Mouse (Mus musculus) bone marrow, adult 2 months (tissue): ENCODE results near the gene Gatad1. TPM values are rescaled to one million over a fixed set of nuclear protein-coding genes. Genes with fewer than 3 reads are reported as not detected.
"Not testable (repeated sequence)": the region's sequence is repeated elsewhere in the genome, so short reads cannot be mapped to it uniquely, and the experiment has no call there.

Experiments used
- H3K27ac ChIP-seq: fragments of 200-500 bp; 2 replicates; pipeline ENCODE4 v1.5.1; 2012; ENCODE audit warnings: low read depth, mild to moderate bottlenecking, control low read depth, inconsistent platforms, low read length; ENCODE audit not compliant: control insufficient read depth, poor library complexity, insufficient read depth
- H3K4me1 ChIP-seq: fragments of 200-500 bp; 2 replicates; pipeline ENCODE4 v1.6.1; 2011; ENCODE audit warnings: low read length; ENCODE audit not compliant: control insufficient read depth, insufficient read depth
- H3K4me3 ChIP-seq: fragments of 200-500 bp; replicated peaks from 2 replicates; pipeline ENCODE3; 2011; ENCODE audit warnings: mild to moderate bottlenecking, low read depth, low read length, control low read depth; ENCODE audit not compliant: control insufficient read depth
- CTCF ChIP-seq: fragments of 200-500 bp; IDR thresholded peaks from 2 replicates; pipeline ENCODE4 v1.5.1; 2011; ENCODE audit warnings: low read length, control low read depth; ENCODE audit not compliant: control insufficient read depth, insufficient read depth
- POLR2A ChIP-seq: fragments of 200-500 bp; IDR thresholded peaks from 2 replicates; pipeline ENCODE4 v1.6.1; 2011; ENCODE audit warnings: low read depth, mild to moderate bottlenecking, control low read depth, low read length, borderline replicate concordance; ENCODE audit not compliant: control insufficient read depth
- WGBS: fragments of 180-500 bp; shearing (Covaris S2); methylation state at CpG from one replicate; pipeline ENCODE4 v1.1.7; 2018; 5-methylcytosine and 5-hydroxymethylcytosine counted together
- polyA plus RNA-seq: library from polyadenylated mRNA; stranded (reverse); fragments of >200 nt; gene quantifications from 2 replicates; pipeline ENCODE4 v1.2.4, GENCODE M21; 2011; ENCODE audit warnings: low replicate concordance; ENCODE audit not compliant: missing spikeins, insufficient read depth, insufficient read length

Gene Gatad1
- polyA plus RNA-seq, 1 experiment: 62.7 TPM

DNA sequence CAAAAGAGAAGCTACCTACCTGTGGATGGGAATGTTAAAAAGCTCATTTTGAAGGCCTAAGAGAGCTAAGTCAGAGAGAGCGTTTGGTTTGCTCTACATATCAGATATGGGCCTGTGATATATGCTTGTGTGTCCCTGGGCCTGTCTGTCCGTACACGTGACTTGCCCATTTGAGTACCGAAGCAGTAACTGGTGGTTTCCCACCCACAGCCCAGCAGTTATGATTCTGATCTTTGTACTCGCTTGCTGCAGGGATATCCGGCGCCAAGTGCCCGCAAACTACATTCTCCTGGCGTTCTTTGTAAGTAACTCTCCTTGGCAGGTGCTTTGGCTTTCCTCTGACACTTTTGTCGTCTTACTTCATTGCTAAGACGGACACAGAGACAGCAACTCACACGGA lies 9.6 kb upstream of the Gatad1 start:
- TF ChIP-seq POLR2A (no peak), CTCF (no peak)
- Histone ChIP-seq H3K27ac (no peak overlapping the region), H3K4me3 (no peak overlapping the region), H3K4me1 (no peaks in the 10 kb centered on the region; the same call in 1 of the 2 replicates)
- 54% methylated on average over 12 of the region's 12 CpGs for WGBS

DNA sequence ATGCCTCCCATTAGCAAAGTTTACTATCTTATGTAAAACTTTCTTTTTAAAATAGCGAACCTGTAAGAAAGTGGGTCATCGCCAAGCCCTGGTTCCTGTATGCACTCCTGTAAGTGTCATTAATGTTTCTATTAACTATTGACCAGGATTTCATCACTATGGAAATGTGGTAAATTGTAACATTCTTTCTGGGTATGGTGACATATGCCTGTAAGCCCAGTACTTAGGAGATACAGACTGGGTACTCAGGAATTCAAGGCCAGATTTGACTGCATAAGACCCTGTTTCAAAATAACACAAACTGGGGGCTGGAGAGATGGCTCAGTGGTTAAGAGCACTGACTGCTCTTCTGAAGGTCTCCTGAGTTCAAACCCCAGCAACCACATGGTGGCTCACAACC lies 8.2 kb upstream of the Gatad1 start:
- TF ChIP-seq POLR2A: no peak
- TF ChIP-seq CTCF: no peak
- Histone ChIP-seq H3K27ac (no peak overlapping the region), H3K4me3 (no peak overlapping the region), H3K4me1 (no peaks in the 10 kb centered on the region; the same call in 1 of the 2 replicates)
- WGBS: 69% methylated on average over 2 of the region's 2 CpGs

DNA sequence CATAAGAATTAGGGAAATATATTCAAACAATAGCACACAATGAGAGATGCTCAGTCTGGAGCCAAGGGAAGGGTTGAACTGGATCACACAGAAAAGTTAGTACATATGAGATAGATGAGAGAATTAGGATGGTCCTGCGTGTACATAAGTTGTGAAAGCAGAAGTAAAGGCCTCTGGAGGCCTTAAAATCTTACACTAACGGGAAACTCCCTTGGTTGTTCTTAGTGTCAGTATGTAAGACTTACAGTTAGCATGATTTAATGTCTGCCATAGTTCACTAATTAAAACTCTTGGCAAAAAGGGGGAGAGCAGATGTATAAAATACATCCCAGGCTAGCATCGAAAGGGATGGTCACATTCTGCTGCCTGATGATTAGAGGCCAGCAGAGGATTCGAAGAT lies 3.2 kb downstream of the Gatad1 start:
- TF ChIP-seq POLR2A (no peak), CTCF (no peak)

DNA sequence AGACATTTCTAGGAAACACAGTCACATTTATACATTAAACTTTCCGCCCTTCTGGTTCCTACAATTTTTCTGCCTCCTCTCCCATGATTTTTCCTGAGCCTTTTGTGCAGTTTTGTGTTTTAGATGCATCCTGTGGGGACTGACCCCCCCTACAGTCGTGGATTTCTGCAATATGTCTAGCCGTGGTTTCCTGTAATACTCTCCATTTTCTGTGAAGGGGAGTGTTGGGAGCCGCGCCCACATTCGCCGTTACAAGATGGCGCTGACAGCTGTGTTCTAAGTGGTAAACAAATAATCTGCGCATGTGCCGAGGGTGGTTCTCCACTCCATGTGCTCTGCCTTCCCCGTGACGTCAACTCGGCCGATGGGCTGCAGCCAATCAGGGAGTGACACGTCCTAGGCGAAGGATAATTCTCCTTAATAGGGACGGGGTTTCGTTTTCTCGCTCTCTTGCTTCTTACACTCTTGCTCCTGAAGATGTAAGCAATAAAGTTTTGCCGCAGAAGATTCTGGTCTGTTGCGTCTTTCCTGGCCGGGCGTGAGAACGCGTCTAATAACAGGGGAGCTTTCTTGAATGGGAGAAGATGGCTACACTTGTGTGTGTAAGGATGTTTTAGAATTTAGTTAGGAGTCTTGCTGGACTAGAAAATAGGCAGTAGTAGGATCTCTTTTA lies 3.9 kb downstream of the Gatad1 start:
- not testable (repeated sequence) for H3K4me1 ChIP-seq, H3K27ac ChIP-seq, H3K4me3 ChIP-seq
- 78% methylated on average over 19 of the region's 25 CpGs for WGBS

More for the DNA sequence above, 3.2 kb downstream of the Gatad1 start:
- Histone ChIP-seq H3K4me3 (no peak overlapping the region), H3K4me1 (no peaks in the 10 kb centered on the region), H3K27ac (no peak overlapping the region)
- 48% methylated on average over 4 of the region's 4 CpGs for WGBS

DNA sequence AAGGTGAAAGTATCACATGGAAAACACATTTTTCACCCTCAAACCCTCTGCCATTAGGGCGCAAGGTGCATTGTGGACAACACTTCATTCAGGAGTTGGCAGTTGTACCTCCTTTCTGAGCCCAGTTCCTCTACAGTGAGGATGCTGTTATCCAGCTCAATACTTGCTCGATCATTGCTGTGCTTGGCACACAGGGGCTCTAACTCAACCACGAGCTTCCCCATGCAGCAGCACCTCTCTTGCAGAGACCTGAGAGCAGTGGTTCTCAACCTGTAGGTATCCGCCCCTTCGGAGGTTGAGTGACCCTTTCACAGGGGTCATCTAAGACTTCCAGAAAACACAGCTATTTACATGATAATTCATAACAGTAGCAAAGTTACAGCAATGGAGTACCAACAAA lies 5.4 kb downstream of the Gatad1 start:
- WGBS: 57% methylated on average over 5 of the region's 5 CpGs
- Histone ChIP-seq H3K27ac (no peak overlapping the region), H3K4me3 (no peak overlapping the region), H3K4me1 (no peaks in the 10 kb centered on the region; the same call in 1 of the 2 replicates)
- TF ChIP-seq CTCF: no peak
- TF ChIP-seq POLR2A: no peak

DNA sequence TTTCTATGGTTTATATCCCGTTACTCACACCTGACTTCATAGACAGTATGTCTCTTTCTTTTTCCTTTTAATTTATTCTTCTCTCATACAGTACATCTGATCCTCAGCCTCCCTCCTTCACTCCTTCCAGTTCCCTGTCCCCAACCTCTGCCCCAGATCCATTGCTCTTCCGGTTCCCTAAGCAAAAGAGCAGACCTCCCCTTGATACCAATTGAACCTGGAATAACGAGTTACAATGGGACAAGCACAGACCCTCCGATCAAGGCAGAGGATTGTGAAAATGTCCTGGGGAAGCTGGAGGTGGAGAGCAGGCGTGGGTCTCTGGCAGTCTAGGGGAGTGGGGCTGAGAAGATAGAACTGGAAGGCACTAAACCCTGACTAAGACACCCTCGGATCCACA lies 6.1 kb downstream of the Gatad1 start, which contains the start of gene Tmbim7:
Tmbim7 (plus strand) TSS at position 301 of the 400 bp plus-strand sequence.
- no peak within 1 kb of the TSS for H3K27ac ChIP-seq
- no peaks in the 10 kb centered on the region; the same call in 1 of the 2 replicates for H3K4me1 ChIP-seq
- H3K4me3 ChIP-seq: no peak within 1 kb of the TSS
- TF ChIP-seq CTCF: no peak
- no peak for TF ChIP-seq POLR2A
- WGBS: 80% methylated on average over 6 of the region's 6 CpGs

DNA sequence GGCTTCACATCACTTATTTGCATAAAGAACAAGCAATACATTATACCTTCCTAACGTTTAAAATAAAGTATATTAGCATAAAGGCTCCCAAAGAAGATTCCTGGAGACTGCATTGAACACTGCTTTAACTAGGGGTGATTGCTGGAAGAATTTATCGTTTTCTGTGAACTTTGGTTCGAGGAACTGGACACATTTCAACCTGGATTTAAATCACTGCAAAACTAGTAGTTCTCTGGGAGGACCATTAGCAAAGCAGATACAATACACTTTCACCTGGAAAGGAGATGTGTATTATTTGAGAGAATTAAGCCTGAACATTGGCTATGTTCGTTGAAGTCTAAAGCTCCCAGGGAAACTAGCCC lies 8.2 kb downstream of the Gatad1 start:
- H3K27ac ChIP-seq: no peak overlapping the region
- TF ChIP-seq POLR2A (no peak), CTCF (no peak)
- H3K4me1 ChIP-seq: no peaks in the 10 kb centered on the region; the same call in 1 of the 2 replicates
- no peak overlapping the region for H3K4me3 ChIP-seq
- WGBS: 60% methylated on average over 4 of the region's 4 CpGs

DNA sequence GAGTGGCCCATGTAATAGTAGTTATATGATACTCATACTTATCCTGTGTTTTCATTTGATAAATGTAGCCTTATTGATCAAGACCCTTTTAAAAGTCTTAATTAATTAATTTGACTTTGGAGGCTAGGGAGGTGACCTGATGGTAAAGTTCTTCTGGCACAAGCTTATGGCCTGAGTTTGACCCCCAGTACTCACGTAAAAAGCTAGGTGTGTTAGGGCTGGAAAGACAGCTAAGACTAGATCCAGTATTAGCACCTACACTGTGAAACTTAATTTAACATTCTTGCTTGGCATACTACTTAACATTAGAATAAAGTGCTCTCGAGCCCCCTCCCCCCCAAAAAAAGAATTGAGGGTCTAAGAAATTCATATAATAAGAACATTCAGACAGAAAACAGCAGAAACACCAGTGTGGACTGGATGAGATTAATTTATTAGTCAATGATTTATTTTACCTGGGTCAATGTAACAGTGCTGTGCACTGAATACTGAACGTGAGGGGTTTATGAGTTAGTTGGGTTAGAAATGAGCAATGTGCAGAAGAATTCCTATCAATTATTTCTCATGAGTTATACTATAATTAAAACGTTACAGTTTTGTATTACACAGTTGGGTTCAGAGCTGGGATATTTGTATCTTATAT lies 8.7 kb downstream of the Gatad1 start:
- TF ChIP-seq CTCF (no peak), POLR2A (no peak)
- 38% methylated on average over 4 of the region's 4 CpGs for whole genome bisulfite sequencing
- H3K4me3 ChIP-seq: no peak overlapping the region
- H3K4me1 ChIP-seq: no peaks in the 10 kb centered on the region; the same call in 1 of the 2 replicates
- H3K27ac ChIP-seq: no peak overlapping the region

DNA sequence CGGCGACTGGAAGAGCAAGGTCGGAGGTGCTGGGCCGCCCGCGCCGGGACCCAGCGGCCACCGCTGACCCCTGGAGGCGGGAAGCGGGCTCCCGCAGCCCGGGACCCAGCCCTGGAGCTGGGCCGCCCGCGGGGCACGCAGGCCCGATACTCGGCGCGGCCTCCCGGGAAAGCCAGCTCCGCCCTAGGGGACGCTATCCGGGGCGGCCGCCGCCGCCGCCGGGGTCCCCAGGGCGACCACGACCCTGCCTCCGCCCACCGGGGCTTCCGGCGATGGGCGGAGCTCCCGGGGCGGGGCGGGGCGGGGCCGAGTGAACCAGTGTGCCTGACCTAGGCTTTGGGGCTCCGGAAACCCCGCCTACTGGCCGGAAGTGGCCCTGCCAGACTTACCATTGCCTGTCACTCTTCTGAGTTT lies 9.3 kb downstream of the Gatad1 start:
- Histone ChIP-seq H3K4me3 (peak overlapping the region; percentile 91), H3K4me1 (no peaks in the 10 kb centered on the region; the same call in 1 of the 2 replicates), H3K27ac (peak overlapping the region; percentile 98)
- TF ChIP-seq CTCF (peak; percentile 15; the same call in 1 of the 2 replicates), POLR2A (peak; percentile 38; the same call in 1 of the 2 replicates)
- under 1% methylated on average over 31 of the region's 46 CpGs for WGBS
